Mouse (Mus musculus) adrenal gland, adult 10 weeks (tissue): ENCODE results near the gene Csf2. TPM values are rescaled to one million over a fixed set of nuclear protein-coding genes. Genes with fewer than 3 reads are reported as not detected.

Source experiments
- polyA plus RNA-seq: library from polyadenylated mRNA; stranded (reverse); fragments of 350-450 nt; fragmentation: Illumina TruSeq; extraction: RNeasy Lipid Tissue Mini Kit (QIAGEN cat#74804); gene quantifications from one replicate; pipeline ENCODE4 v1.2.3, GENCODE M21; 2014; ENCODE audit warnings: low read depth, low replicate concordance

Csf2 gene
- not detected for polyA plus RNA-seq

GRCm38 (mm10) chr11:54248940-54249717 lies at the start of gene Csf2:
Gene Csf2, minus strand, starts transcription at chr11:54249667.

DNA sequence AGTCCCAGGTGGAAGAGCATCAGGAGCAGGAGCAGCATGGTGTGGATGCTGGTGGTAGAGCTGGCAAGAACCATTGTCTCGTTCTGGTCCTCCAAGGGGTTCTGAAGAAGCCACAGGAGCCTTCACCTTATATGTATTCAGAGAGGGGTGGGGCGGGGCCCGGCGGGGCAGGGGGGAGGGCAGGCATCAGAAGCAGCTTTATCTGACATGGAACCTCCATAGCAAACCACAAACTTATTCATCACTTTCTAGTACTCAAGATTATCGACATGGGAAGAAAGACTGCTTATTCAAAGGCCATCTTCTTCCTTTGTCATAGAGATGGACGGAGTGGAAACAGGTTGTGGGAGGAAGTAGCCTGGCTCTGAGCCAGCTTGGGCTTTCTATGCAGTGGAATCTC lies 17.7 kb upstream of the Csf2 start, which contains the start of gene Il3:
TSS of gene Il3 (minus strand) at position 101 of the 400 bp plus-strand sequence.

Other genes starting within 250 kb of the Csf2 start
- gene Slc22a4, start 221.6 kb downstream of the Csf2 start, polyA plus RNA-seq = 3.2 TPM
- not detected for gene Pdlim4, start 180.7 kb downstream of the Csf2 start, polyA plus RNA-seq
- 4.4 TPM for gene P4ha2, start 149.6 kb downstream of the Csf2 start, polyA plus RNA-seq
- gene Il3, start 17.6 kb upstream of the Csf2 start, polyA plus RNA-seq = not detected
- gene Acsl6, start 54.1 kb upstream of the Csf2 start, polyA plus RNA-seq = 6.9 TPM
- not detected for gene Meikin, start 121.0 kb upstream of the Csf2 start, polyA plus RNA-seq
- gene Fnip1, start 188.5 kb upstream of the Csf2 start, polyA plus RNA-seq = 82.0 TPM